Mouse (Mus musculus) liver, postnatal 0 days (tissue): ENCODE measurements around the gene Rpusd3.

Source experiments
- CTCF ChIP-seq: sonication (generic); IDR thresholded peaks from 2 replicates; pipeline ENCODE4 v1.5.1; 2016; ENCODE audit warnings: antibody characterized with exemption, low read depth
- EP300 ChIP-seq: IDR thresholded peaks from 2 replicates; pipeline ENCODE4 v1.6.1; 2016; ENCODE audit warnings: antibody characterized with exemption, low read depth, mild to moderate bottlenecking

DNA sequence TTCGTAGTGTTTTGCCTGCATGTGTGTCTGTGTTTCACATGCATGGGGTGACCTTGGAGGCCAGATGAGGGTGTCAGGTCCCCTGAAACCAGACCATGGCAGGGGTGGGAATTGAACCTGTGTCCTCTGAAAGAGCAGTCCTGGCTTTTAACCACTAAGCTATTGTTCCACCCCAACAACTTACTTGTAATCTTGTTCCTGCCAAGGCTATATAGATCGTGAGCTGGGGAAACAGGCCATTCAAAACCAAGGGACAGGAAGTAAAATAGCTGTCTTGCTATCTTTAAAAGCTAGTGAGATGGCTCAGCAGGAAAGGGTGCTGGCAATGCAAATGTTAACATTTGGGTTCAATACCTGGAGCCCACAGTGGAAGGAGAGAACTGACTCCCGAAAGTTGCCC is 10.8 kb upstream of the Rpusd3 start:
- TF ChIP-seq CTCF, result no peak
- no peak for TF ChIP-seq EP300
